Mouse (Mus musculus) hindlimb bud, embryonic 11.5 days (tissue): ENCODE results near the gene Ptprj.
"Not testable (repeated sequence)": the region's sequence is repeated elsewhere in the genome, so short reads cannot be mapped to it uniquely, and the experiment has no call there.

Source experiments
- DNase-seq: peaks from one replicate; pipeline ENCODE4 v3.0.0-alpha.2; 2012; ENCODE audit warnings: low read depth, low spot score; ENCODE audit errors: extremely low spot score

The Ptprj gene

DNA sequence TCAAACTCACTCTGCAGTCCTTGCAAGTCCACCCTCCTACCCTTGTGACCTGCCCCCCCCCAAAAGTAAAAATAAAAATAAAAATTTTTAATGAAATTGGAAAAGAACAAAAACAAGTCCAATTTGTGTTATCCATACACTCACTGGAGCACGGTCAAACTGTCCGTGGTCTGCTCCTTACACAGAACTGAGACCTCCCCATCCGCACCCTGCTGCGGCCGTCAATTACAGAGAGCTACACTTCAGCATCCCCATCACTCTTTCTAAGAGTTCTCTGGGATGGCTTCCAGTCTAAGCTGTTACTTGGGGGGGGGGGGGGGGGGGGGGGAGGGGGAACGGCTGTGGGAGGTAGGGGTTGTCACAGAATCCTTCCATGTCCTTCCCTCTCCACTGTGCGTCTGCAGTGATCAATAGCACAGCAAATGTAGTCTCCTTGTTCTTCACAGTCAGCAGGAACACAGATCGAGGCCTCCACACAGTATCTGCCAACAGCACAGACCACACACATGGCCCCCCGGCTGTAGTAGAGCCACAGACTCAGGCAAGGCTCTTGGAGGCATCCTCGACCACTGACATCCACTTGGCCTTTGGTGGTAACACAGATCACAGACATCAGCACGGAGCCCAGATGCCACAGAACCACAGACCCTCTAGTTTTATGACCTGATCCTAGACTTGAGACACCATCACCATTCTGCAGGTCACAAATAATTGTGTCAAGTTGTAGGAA, 151.3 kb downstream of the Ptprj start:
- not testable (repeated sequence) for DNase-seq

DNA sequence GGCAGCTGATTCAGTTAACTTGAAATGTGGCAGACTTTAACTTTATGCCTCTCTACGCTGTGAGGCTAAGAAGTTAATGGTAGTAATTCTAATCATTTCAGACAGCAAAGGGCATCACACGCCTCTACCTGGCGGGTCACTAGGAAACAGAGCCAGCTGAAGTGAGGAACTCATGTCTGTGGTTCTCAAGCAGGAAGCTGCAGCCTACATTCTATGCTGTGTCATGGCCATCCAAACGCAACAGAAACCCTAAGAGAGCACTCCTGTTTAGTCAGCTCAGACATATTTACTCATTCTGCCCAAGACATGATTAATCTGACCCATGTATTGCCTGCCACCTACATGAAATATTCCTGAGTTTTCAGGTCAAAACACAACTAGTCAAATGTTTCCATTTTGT, 155.5 kb downstream of the Ptprj start:
- not testable (repeated sequence) for DNase-seq

DNA sequence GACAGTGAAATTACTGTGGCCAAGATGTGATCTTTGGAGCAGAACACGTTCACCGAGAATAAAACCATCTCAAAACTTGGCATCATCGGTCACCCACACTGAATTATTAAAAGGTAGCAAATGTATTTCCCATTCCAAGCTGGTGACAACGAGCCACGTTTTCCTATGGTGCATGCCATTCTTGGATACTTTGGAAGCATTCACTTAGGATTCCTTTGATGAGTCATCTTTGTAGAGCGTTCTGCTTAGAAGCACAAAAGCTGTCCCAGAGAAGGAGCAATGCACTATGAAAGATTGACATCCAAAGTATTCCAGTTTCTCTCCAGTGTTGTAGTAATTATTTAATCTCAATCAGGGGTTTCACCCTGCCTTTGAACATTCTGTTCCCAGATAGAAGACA, 158.2 kb downstream of the Ptprj start:
- not testable (repeated sequence) for DNase-seq

DNA sequence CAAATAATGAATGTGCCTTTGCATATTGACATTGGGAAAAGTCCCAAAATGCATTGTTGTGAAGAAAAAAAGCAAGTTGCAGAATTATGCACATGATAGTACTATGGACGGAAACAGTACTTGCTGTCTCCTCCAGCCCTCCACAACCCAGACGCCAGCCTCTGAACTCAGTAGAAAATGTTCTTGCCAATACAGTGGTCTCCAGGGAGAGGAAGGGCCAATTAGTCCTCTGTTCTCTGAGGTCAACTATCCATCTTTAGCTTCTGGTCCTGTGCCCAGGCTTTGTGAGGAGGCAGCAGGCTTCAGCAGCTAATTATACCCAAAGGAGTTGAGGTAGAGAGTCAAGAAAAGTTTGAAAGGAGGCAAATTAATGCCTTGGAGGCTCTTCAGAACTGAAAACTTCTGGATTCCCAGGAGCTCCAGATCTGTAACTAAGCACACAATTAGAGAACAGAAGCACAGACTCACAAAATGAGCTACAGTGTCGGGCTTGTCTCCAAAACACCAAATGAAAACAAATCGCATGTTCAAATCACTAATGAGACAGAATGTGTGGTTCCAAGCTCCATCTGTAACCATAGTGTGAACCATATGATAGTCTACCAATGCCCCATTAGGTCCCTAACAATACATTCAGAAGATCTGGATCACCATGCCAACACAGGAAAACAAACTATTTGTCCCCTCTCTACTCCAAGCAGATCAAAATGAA, 166.2 kb downstream of the Ptprj start:
- not testable (repeated sequence) for DNase-seq

DNA sequence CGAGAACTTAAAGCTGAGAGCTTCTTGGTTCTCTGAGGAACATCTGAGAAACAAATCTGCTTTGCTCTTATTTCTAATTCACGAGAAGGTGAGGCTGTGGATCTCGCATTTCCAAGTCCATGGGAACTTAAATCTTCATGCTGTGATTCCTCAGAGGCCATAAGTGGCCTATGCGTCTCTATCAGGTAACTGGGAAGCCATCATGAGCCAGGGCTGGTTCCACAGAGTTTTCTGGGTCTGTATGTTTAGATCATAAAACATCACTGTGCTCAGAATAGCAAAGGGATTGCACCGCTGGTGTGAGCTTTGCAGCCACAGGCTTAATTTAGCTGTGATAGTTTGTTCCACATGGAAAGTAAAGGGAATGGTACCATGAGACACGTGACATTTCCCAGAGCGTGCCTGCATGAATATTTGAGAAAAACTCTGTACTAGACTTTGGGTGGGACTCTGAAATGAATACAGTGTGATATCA, 181.8 kb downstream of the Ptprj start, which contains the start of gene Olfr1274-ps:
Gene Olfr1274-ps, plus strand, starts transcription at position 51 of the 475 bp plus-strand sequence.
- not testable (repeated sequence) for DNase-seq
